Mouse (Mus musculus) kidney, adult 2 months (tissue): Measurements from ENCODE around the gene Cd163.

Source experiments
- CTCF ChIP-seq: fragments of 200-500 bp; conservative IDR thresholded peaks from 2 replicates; pipeline ENCODE4 v1.5.1; 2011; ENCODE audit warnings: low read depth, mild to moderate bottlenecking, control low read depth, low read length, moderate library complexity, mixed read lengths; ENCODE audit not compliant: insufficient read depth, insufficient read length
- POLR2A ChIP-seq: fragments of 200-500 bp; IDR thresholded peaks from one replicate; pipeline ENCODE4 v1.6.1; 2011; ENCODE audit warnings: low read depth, low read length, control low read depth

DNA sequence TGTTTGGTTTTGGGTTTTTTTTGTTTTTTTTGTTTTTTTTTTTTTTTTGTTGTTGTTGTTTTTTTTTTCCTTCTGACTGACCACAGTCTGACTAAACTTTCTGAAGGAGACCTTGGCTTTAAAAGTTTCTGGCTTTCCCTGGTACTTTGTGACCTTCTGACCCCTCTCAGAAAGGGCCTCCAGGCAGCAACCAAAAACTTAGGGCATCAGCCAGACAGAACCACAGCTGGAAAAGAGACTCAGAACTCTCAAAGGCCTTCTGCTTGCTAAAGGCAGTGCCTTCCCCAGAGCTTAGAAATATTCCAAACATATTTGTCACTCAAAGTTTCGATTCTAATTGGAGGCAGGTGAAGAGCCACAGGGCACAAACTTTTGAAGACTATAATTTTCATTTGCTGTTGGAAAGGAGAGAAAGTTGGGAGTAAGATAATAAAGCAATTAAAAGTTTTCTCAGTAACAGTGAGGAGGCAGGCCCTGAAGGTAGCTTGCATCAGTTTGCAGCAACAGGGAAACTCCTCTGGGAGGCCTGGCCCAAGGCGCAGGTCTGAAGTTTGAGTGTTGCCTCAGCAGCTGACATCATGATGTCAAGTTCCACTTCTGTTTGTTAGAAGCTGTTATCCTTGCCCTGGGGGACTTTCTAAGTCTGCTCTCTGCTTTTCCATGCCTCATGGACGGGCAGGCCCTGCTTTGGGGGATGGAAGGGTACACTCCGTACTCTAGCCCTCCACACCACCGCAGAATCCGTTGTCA is 48.6 kb upstream of the Cd163 start:
- no peak for TF ChIP-seq CTCF
- no peak for TF ChIP-seq POLR2A
